ENCODE assay signal across 27 mouse cellular contexts in genomic region chr17:50568846-50569245, GRCm38 (mm10). TPM values are rescaled to one million over a fixed set of nuclear protein-coding genes. Genes with fewer than 3 reads are reported as not detected.
DNase-seq lines count a peak whose midpoint lies in the region; ATAC-seq lines count a peak whose summit lies in the region.
"Had no signal": no experiment of that assay in that cellular context is flagged by ENCODE, and none has a peak within 500 bp of the region (broad histone marks: within the 10 kb centered on the region; RNA-seq: fewer than 3 reads in every experiment).

No protein-coding gene starts in this region.

- H3K27ac ChIP-seq in forebrain, embryonic 10.5 days: no peak overlapping the region
- H3K27ac ChIP-seq: embryonic facial prominence, embryonic 12.5 days; embryonic facial prominence, embryonic 15.5 days; forebrain, embryonic 12.5 days; forebrain, embryonic 15.5 days; heart, embryonic 15.5 days; hindbrain, embryonic 10.5 days; hindbrain, embryonic 13.5 days; hindbrain, postnatal 0 days had no signal

- H3K4me3 ChIP-seq in forebrain, embryonic 10.5 days: no peak overlapping the region
- H3K4me3 ChIP-seq: embryonic facial prominence, embryonic 12.5 days; embryonic facial prominence, embryonic 15.5 days; forebrain, embryonic 12.5 days; forebrain, embryonic 15.5 days; heart, embryonic 12.5 days; heart, embryonic 15.5 days; hindbrain, embryonic 10.5 days; hindbrain, embryonic 13.5 days had no signal

- WGBS in forebrain, embryonic 10.5 days: 97% methylated on average over 2 of the region's 2 CpGs

- H3K36me3 ChIP-seq in splenic B cell, adult 2 months (ENCODE audit: control insufficient read depth, insufficient read depth, low read length, poor library complexity, severe bottlenecking): no peaks in the 10 kb centered on the region
- no peaks in the 10 kb centered on the region for H3K36me3 ChIP-seq in forebrain, embryonic 10.5 days (replicated peaks)
- H3K36me3 ChIP-seq: embryonic facial prominence, embryonic 12.5 days; embryonic facial prominence, embryonic 15.5 days; forebrain, embryonic 12.5 days; forebrain, embryonic 15.5 days; heart, embryonic 12.5 days; heart, embryonic 15.5 days; hindbrain, embryonic 10.5 days; hindbrain, embryonic 13.5 days had no signal

- peaks cover 6% of the 10 kb centered on the region for H3K4me1 ChIP-seq in forebrain, embryonic 10.5 days
- H3K4me1 ChIP-seq: embryonic facial prominence, embryonic 12.5 days; embryonic facial prominence, embryonic 15.5 days; hindbrain, embryonic 10.5 days had no signal

- peak; percentile 36 for DNase-seq in induced T-regulatory cell, adult 2 months (ENCODE audit: low read depth)
- peak; percentile 35 for DNase-seq in splenic B cell, adult 2 months (ENCODE audit: low read depth, low spot score)
- no peak for DNase-seq in heart, postnatal 36 days
- DNase-seq in forebrain, embryonic 10.5 days (ENCODE audit: extremely low spot score, low spot score): no peak
- DNase-seq in frontal cortex, postnatal 14 days (ENCODE audit: low spot score in 2 of 2): no peak
- DNase-seq: adrenal gland, postnatal 10 days; adrenal gland, postnatal 36 days; cerebellum, adult 18-20 months; cerebellum, adult 9-10 months; cerebellum, postnatal 14 days; gastrocnemius, postnatal 14 days; heart, adult 18-20 months; heart, postnatal 10 days had no signal

- no peaks in the 10 kb centered on the region for H3K27me3 ChIP-seq in splenic B cell, adult 2 months (ENCODE audit: control insufficient read depth, insufficient read depth, low read length, poor library complexity, severe bottlenecking)
- no peaks in the 10 kb centered on the region for H3K27me3 ChIP-seq in forebrain, embryonic 10.5 days (ENCODE audit: poor library complexity, severe bottlenecking)
- H3K27me3 ChIP-seq: embryonic facial prominence, embryonic 12.5 days; embryonic facial prominence, embryonic 15.5 days; forebrain, embryonic 12.5 days; forebrain, embryonic 15.5 days; heart, embryonic 12.5 days; heart, embryonic 15.5 days; hindbrain, embryonic 13.5 days had no signal

- peak; percentile 5 for ATAC-seq in CD4-positive, CD25-positive, alpha-beta regulatory T cell, adult 4 months
- ATAC-seq in common myeloid progenitor, adult 5-6 weeks (replicated peaks; ENCODE audit: low read depth, poor library complexity, severe bottlenecking): peak; percentile 88
- no peak for ATAC-seq in monocyte, adult 5-6 weeks (replicated peaks; ENCODE audit: insufficient number of reproducible peaks, low FRiP score, low TSS enrichment, poor library complexity, severe bottlenecking)
- ATAC-seq: forebrain, embryonic 15.5 days; hindbrain, postnatal 0 days; intestine, postnatal 0 days; Patski had no signal

- intact Hi-C loops in heart, postnatal 36 days (cut with DNase I): loop anchor here (5.0 kb wide), 1 partner anchor 58 kb away; no protein-coding TSS in a partner anchor

- H3K9me3 ChIP-seq in forebrain, embryonic 10.5 days: no peaks in the 10 kb centered on the region
- H3K9me3 ChIP-seq: embryonic facial prominence, embryonic 12.5 days; embryonic facial prominence, embryonic 15.5 days; forebrain, embryonic 12.5 days; forebrain, embryonic 15.5 days; heart, embryonic 12.5 days; heart, embryonic 15.5 days; hindbrain, embryonic 10.5 days; hindbrain, embryonic 13.5 days had no signal

RNA-seq across cellular contexts. Expression of gene Plcl2, which starts 59.6 kb away (rescaled TPM):
- polyA plus RNA-seq in CD4-positive, CD25-positive, alpha-beta regulatory T cell, adult 4 months (2017; shearing (Covaris generic)): 1 to 10 TPM; 5.4 to 8.6 TPM
- 35.1 and 42.6 TPM in 2 replicates for total RNA-seq in common myeloid progenitor, adult 5-6 weeks (2017)
- total RNA-seq in heart, postnatal 36 days (2021): 10 to 100 TPM in 1 of 2 experiments, 1 to 10 TPM in 1; 7.9 to 11.5 TPM
- 5.1 and 5.7 TPM in 2 replicates for polyA plus RNA-seq in forebrain, embryonic 10.5 days (2016; fragmentation: Nextera tagmentation; extraction: Ambion mirVana)
- 49.4 to 60.9 TPM (median 59.0 TPM) in 3 replicates for total RNA-seq in monocyte, adult 5-6 weeks (2017)
- polyA plus RNA-seq: Patski had no signal

Comparison
In these comparisons a context has a peak if more than half of its experiments do, and no peak if none do; other contexts are left out.
1. DNase-seq: peak in induced T-regulatory cell, adult 2 months (single experiment) and splenic B cell, adult 2 months (single experiment); none in heart, postnatal 36 days (0 of 2), forebrain, embryonic 10.5 days (single experiment) and frontal cortex, postnatal 14 days (0 of 2).